Mouse (Mus musculus) kidney, adult 2 months (tissue): ENCODE results near the gene Atp23. TPM values are rescaled to one million over a fixed set of nuclear protein-coding genes. Genes with fewer than 3 reads are reported as not detected.

Source experiments
- DNase-seq: peaks from one replicate; pipeline ENCODE4 v3.0.0; 2021
- H3K27ac ChIP-seq: fragments of 200-500 bp; 2 replicates; pipeline ENCODE4 v1.5.1; 2012; ENCODE audit warnings: low read depth, low read length, control low read depth, inconsistent platforms; ENCODE audit not compliant: insufficient read depth
- H3K27me3 ChIP-seq: fragments of 200-500 bp; replicated peaks from 2 replicates; pipeline ENCODE4 v1.6.1; 2012; ENCODE audit warnings: mild to moderate bottlenecking, moderate library complexity, low read length, inconsistent platforms; ENCODE audit not compliant: control insufficient read depth, insufficient read depth
- H3K36me3 ChIP-seq: fragments of 200-500 bp; 2 replicates; pipeline ENCODE4 v1.6.1; 2012; ENCODE audit warnings: mild to moderate bottlenecking, moderate library complexity, low read length, inconsistent platforms; ENCODE audit not compliant: control insufficient read depth, insufficient read depth
- H3K4me1 ChIP-seq: fragments of 200-500 bp; 2 replicates; pipeline ENCODE4 v1.6.1; 2011; ENCODE audit warnings: low read length; ENCODE audit not compliant: control insufficient read depth, insufficient read depth
- H3K4me3 ChIP-seq: fragments of 200-500 bp; 2 replicates; pipeline ENCODE4 v1.5.1; 2011; ENCODE audit warnings: mild to moderate bottlenecking, low read depth, low read length, control low read depth; ENCODE audit not compliant: insufficient read depth
- CTCF ChIP-seq: fragments of 200-500 bp; conservative IDR thresholded peaks from 2 replicates; pipeline ENCODE4 v1.5.1; 2011; ENCODE audit warnings: low read depth, mild to moderate bottlenecking, control low read depth, low read length, moderate library complexity, mixed read lengths; ENCODE audit not compliant: insufficient read depth, insufficient read length
- POLR2A ChIP-seq: fragments of 200-500 bp; IDR thresholded peaks from one replicate; pipeline ENCODE4 v1.6.1; 2011; ENCODE audit warnings: low read depth, low read length, control low read depth
- WGBS: fragments of 180-500 bp; shearing (Covaris S2); methylation state at CpG from one replicate; pipeline ENCODE4 v1.1.7; 2018; 5-methylcytosine and 5-hydroxymethylcytosine counted together
- polyA plus RNA-seq: library from polyadenylated mRNA; depleted of rRNA; stranded (reverse); fragments of >200 nt; gene quantifications from 2 replicates; pipeline ENCODE4 v1.2.3, GENCODE M21; 2012

The Atp23 gene
- polyA plus RNA-seq, 1 experiment, result 14.2 TPM

DNA sequence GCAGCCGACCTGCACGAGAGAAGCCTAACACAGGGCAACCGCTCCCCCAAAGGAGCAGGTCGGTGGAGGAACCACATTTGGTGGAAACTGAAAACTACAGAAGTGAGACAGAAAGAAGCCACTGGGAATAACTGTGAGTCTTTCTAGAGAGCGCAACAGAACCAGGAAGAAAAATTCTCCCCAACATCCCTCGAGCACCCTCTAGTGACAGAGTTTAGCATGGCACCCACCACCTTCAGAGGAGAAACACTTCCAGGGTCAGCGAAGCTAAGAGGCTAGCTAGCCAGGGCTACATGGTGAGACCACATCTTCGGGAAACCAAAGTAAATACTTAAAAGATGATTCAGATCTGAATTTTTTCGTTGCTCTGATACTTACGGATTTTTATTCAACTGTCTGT, 47.9 kb downstream of the Atp23 start:
- WGBS, result 81% methylated on average over 10 of the region's 10 CpGs
- peak; percentile 16 for DNase-seq

DNA sequence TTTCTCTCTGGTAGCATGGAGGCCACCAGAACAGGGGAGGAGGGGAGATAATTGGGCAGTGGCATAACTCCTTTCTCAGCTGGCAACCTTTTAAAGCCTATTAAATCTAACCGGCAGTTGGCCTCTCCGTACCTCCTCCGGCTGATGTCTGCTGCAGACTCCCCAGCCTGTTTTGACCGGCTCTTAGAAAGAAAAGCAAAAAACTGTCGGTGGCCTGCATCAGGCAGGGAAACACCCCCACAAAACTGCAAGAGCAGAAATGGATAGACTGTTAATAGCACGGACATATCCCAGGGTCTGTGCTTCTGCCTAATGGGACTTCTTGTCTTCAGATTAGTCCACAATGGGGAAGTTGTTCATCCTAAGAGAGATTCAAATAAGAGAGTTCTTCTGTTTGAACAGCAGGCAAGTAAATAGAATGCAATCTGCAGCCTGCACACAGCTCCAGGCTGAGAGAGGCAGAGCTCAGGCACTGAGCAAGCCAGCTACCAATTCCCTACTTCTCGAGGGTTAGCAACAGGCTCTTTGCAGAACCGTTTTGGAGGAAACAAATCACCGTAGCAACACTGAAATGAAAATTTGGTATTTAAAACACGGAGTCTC, 55.7 kb downstream of the Atp23 start:
- DNase-seq, result no peak
- Histone ChIP-seq H3K4me3 (no peak overlapping the region), H3K27me3 (no peaks in the 10 kb centered on the region), H3K27ac (no peak overlapping the region), H3K36me3 (no peaks in the 10 kb centered on the region), H3K4me1 (no peaks in the 10 kb centered on the region)
- 27% methylated on average over 10 of the region's 10 CpGs for WGBS
- TF ChIP-seq POLR2A (no peak), CTCF (no peak)

More for the DNA sequence above, 47.9 kb downstream of the Atp23 start:
- Histone ChIP-seq H3K27me3 (no peaks in the 10 kb centered on the region), H3K27ac (no peak overlapping the region), H3K4me3 (no peak overlapping the region), H3K4me1 (no peaks in the 10 kb centered on the region), H3K36me3 (no peaks in the 10 kb centered on the region)
- no peak for TF ChIP-seq POLR2A
- peak; percentile 66 for TF ChIP-seq CTCF

DNA sequence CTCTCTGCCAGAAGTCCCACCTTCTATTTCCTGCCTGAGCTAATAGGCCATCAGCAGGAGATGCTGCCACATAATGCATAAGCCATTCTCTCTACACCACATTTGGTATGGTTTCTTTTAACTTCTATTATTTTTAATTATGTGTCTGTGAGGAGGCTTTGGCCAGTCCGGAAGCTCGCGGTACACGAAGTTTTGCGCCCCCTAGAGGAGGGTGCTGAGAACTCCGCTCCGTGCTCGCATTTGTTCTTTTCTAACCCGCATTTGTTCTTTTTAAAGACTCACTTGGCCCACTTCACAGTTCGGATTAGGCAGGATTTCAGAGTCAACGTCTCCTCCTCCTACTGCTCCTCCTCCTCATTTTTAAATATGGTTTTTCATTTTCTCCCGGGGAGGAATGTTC, 56.5 kb downstream of the Atp23 start:
- Histone ChIP-seq H3K4me3 (no peak overlapping the region), H3K36me3 (no peaks in the 10 kb centered on the region), H3K27ac (no peak overlapping the region), H3K27me3 (no peaks in the 10 kb centered on the region), H3K4me1 (no peaks in the 10 kb centered on the region)
- TF ChIP-seq CTCF (0 out of 2 replicates have a peak, but pooled peaks have one; percentile 21), POLR2A (no peak)
- WGBS, result 38% methylated on average over 12 of the region's 12 CpGs
- DNase-seq, result peak; percentile 4

DNA sequence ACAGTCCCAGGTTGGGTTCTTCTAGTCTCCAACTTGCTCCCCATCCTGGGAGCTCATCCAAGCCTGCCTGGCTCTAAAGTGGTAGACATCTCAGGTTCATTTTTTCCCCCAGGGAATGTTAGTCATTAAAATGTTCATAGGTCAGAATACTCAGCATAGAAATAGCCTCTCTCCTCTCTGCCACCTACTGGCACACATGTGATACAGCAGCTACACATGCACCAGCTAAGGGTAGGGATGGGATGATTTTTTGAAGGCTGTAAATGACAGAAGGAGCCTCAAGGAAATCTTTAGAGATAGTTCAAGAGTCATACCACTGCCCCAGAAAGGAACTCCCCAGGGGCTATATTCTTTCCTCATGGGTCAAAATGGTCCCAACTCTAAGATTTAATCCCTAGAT, 60.9 kb downstream of the Atp23 start:
- no peak for DNase-seq

DNA sequence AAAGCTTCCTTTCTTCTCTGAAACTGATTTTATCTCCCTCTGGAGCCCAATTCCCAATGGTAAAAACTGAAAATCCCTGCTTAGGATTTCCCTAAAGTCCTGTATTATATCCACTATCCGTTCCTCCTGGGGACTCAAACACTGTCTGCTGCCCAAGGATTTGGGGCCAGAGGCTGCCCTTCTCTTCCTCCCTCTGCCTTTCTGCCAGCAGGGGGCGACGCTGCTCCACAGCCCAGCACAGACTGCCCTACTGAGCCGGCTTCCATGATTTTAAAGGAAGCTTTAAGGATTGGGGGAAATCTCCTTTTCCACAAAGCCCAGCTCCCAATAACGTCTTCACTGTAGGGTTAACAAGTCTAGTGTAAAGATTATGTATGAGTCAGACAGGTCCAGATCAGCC, 68.1 kb downstream of the Atp23 start:
- DNase-seq, result peak; percentile 10
- Histone ChIP-seq H3K27ac (no peak overlapping the region), H3K36me3 (no peaks in the 10 kb centered on the region), H3K4me3 (no peak overlapping the region), H3K4me1 (no peaks in the 10 kb centered on the region), H3K27me3 (no peaks in the 10 kb centered on the region)
- 44% methylated on average over 5 of the region's 5 CpGs for WGBS
- TF ChIP-seq CTCF, result peak; percentile 47
- TF ChIP-seq POLR2A, result no peak

More for the DNA sequence above, 60.9 kb downstream of the Atp23 start:
- Histone ChIP-seq H3K36me3 (no peaks in the 10 kb centered on the region), H3K4me1 (no peaks in the 10 kb centered on the region), H3K27me3 (no peaks in the 10 kb centered on the region), H3K27ac (no peak overlapping the region), H3K4me3 (no peak overlapping the region)
- TF ChIP-seq CTCF (0 out of 2 replicates have a peak, but pooled peaks have one; percentile 2), POLR2A (no peak)

DNA sequence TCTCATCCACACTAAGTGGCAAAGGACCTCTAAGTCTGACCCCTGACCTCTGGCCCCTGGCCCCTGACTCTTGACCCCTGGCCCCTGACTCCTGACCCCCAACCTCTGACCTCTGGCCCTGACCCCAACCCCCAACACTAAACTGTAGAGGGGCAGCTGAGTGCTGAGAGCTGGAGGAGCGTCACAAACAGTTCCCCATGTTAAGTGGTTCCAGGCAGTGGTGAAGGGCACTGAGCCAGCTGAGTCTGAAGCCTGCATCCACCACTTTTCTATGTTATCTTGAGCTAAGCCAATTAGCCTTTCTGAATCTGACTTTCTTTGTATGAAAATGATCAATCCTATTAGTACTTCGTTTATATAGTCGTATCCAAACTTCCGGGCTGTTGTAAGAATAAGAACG, 69.8 kb downstream of the Atp23 start:
- Histone ChIP-seq H3K27ac (no peak overlapping the region), H3K36me3 (no peaks in the 10 kb centered on the region), H3K27me3 (no peaks in the 10 kb centered on the region), H3K4me3 (no peak overlapping the region), H3K4me1 (no peaks in the 10 kb centered on the region)
- TF ChIP-seq CTCF (no peak), POLR2A (no peak)
- 92% methylated on average over 5 of the region's 5 CpGs for WGBS
- DNase-seq, result no peak

DNA sequence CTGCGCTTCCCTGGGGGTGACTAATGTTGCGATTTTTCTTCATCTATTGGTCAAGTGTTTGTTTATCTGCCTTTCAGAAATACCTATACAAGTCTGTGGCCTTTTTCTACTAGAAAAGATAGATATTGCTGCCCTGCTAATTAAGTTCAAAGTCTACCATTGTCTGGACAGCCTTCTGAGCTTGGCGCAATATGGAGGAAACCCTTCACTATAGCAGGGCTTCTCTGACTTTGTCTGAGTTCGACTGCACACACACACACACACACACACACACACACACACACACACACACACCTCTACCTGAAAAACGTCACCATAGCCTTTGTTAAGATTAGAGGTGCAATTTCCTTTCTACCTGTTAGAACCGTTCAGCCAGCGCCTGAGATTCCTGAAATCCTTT, 72.5 kb downstream of the Atp23 start:
- Histone ChIP-seq H3K4me3 (no peak overlapping the region), H3K27me3 (no peaks in the 10 kb centered on the region), H3K4me1 (no peaks in the 10 kb centered on the region), H3K36me3 (no peaks in the 10 kb centered on the region), H3K27ac (no peak overlapping the region)
- TF ChIP-seq POLR2A (no peak), CTCF (no peak)
- 79% methylated on average over 7 of the region's 7 CpGs for WGBS
- no peak for DNase-seq
